Mouse (Mus musculus): ENCODE measurements around the gene Amph.
"Not testable (repeated sequence)": the region's sequence is repeated elsewhere in the genome, so short reads cannot be mapped to it uniquely, and the experiment has no call there.

Gene Amph

GRCm38 (mm10) chr13:19026923-19027322 is 78.9 kb downstream of the Amph start:
- peak; percentile 63 for DNase-seq

DNA sequence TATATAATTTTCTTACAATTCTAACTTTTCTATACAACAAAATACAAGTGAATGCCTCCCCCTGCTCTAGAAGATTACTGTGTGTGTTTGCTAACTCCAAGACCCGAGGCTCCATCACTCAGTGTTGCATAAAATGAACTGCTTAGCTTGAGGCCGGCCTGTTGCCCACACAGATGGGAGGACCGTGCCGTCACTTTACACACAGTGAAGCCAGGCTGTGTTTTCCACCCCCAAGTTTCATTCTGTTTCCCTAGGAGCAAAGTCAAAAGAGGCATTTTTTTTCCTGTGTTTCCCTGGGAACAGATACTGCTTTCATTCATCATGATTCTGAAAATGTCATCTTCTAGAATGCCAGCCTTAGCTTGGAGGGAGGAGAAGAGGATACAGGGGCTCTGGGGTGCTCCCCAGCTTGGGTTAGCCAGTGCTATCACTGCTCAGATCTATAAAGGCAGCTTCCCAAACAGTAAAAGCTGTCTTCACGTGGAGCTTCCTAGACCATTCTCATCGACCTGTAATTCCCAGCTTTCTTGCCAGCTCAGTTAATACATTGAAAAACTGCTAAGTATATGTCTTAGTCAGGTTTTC is 79.9 kb downstream of the Amph start:
- peak; percentile 72 for DNase-seq

- DNase-seq = no peak
Observed at GRCm38 (mm10) chr13:19031916-19032688, 84.1 kb downstream of the Amph start.

GRCm38 (mm10) chr13:19052090-19052489 is 104.1 kb downstream of the Amph start:
- no peak for DNase-seq

- DNase-seq = no peak
Observed at GRCm38 (mm10) chr13:19054504-19054903, 106.5 kb downstream of the Amph start.

DNA sequence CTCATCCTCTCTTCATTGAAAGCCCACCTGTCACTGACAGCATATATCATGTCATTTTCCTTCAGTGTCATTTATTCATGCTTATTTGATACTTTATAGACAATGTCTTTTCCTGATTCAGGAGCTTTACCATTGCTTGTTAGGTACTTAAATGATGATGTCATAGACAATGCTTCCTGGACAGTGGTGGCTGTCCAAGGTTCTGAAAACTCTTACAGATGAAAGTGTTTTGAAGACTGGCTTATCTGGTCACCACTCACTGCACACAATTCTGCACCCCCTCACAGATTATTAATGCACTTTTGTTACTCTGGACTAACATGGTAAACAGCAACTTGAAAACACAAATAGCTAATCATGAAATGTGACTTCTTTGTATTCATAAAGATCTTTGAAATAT is 124.3 kb downstream of the Amph start:
- DNase-seq = no peak

DNA sequence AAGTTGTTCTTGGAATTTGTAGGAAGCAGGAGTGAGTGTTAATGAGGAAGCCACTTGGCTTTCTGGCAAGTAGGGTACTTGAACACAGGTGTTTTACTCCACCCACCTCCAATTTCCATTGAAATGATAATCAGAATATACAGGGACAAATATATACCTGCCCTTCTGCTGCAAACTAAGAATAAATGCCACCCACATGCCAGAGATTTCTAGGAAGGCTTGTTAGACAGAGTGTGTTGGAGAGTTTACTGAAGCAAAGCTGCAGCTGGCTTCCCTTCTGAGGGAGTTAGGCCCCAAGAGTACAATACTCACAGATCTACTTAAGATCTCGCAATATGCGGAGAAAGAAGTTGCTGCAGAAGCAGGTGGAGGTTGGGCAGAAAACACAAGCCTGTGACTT is 129.4 kb downstream of the Amph start:
- no peak for DNase-seq

DNA sequence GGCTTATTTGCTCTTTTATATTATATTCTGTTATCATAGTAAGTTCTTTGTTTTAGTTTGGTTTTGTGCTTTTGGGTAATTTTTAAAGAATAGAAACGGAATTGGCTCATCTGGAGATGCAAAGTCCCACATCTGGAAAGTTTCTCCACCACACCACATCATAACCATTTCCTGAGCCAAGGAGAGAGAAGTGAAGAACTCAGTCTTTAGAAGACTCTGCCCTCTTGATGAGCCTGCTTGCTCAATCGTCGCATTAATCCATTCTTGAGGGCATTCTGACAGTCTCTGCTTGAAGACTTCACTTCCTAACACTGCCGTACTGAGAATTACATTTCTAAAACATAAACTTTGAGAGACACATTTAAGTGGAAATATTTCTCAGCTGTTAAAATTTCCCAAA is 133.9 kb downstream of the Amph start:
- no peak for DNase-seq

DNA sequence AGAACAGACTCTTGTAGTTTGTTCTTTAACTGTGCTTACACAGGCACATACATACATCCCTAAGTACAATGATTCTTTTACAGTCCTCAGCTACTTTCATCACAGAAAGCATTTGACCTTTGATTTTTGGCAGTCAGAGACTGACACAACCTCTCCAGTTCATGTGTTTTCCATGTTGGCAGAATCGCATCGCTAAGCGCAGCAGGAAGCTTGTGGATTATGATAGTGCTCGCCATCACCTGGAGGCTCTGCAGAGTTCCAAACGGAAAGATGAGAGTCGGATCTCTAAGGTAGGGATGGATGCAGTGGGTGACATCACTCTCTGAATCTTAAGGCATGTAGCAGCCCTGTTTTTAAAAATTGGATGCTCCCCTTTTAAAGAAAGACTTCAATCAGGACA is 146.6 kb downstream of the Amph start:
- DNase-seq = peak; percentile 38

DNA sequence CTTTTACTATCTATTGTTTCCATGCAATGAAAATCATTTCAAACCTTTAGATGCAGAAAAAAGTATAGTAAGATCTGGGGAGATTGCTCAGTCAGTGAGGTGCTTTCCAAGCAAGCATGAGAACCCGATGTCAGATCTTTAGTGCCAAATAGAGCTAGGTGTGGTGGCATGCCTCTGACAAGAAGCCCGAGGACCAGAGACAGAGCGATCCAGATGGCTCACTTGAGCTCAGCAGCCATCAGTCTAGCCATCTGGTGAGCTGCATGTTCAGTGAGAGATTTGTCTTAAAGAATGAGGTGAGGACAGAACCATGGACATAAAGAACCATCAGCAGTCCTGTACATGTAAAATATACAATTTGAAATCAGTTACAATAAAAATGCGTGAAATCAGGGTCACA is 149.1 kb downstream of the Amph start:
- peak; percentile 81 for DNase-seq

- peak; percentile 37 for DNase-seq
Observed at GRCm38 (mm10) chr13:19101889-19102402, 153.9 kb downstream of the Amph start.

DNA sequence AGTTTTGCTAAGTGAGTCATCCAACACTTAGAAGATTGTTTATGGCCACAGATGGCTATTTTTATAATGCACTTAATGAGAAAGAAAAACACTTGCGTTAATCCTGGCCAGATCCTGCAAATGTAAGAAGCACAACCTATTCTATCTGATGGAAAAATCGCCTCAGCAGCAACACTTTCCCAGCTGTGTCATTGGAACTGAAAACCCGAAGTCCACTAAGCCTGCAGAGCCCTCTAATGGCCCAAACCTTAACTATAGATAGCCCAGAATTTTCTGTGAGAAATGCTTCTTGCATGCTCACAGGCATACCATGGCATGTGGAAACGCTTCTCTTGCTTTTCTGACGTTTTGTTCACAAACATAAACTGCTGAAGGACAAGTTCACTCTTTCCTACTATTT is 158.4 kb downstream of the Amph start:
- DNase-seq = peak; percentile 14

DNA sequence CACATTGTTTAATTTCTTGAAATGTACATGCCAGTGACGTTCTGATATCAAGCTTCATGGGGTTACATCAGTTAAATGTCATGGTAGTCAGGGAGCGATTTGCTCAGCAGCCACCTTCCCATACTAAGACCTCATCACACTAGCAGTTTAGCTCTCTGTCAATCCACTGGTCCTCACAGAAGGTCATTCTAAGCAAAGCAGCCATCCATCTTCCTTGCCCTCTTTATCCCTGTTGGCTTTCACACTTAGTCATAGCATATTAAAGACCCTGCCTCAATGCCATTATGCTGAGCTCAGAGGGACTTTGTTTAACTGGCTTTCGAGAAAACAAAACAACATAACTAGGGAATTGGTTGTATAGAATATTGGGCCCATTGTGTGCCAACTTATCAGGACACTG is 161.3 kb downstream of the Amph start:
- DNase-seq = no peak

DNA sequence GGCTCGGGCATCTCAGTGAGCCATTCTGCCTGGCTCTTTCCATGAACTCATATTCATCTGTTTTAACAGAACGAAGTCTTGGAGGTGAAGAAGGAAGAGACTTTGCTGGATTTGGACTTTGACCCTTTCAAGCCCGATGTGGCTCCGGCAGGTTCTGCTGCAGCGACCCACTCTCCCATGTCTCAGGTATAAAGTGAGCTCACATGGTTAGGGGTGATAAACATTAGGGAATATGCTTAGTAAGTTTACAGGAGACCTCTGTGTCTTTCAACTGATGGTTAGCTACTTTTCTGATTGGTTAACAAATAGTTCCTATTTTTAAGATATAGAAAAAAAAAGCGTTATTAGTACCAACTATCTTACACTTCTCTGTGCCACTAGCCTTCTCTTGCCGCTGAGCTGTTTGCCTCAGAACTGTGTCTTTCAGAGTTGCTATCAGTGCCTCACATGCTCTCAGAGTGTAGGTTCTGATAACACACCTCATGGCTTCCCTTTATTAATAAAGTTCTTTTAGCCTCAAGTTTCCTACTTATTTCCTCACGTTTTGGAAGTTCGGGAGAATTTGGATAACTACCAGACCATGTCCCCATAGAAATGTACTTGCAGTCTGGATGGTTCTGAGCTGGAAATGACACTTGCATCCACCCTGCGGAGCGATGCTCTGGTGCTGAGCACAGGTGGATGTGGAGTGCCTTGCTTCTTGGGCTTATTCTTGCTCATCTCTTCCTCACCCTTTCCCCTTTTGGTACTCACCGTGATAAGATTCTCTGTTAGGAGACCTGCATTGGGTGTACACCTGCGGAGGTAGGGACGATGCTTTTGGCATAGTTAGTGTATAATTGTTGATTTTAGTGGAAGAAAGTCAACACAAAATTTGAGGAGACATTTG is 165.3 kb downstream of the Amph start:
- no peak for DNase-seq

GRCm38 (mm10) chr13:19114761-19115160 is 166.8 kb downstream of the Amph start:
- not testable (repeated sequence) for DNase-seq

DNA sequence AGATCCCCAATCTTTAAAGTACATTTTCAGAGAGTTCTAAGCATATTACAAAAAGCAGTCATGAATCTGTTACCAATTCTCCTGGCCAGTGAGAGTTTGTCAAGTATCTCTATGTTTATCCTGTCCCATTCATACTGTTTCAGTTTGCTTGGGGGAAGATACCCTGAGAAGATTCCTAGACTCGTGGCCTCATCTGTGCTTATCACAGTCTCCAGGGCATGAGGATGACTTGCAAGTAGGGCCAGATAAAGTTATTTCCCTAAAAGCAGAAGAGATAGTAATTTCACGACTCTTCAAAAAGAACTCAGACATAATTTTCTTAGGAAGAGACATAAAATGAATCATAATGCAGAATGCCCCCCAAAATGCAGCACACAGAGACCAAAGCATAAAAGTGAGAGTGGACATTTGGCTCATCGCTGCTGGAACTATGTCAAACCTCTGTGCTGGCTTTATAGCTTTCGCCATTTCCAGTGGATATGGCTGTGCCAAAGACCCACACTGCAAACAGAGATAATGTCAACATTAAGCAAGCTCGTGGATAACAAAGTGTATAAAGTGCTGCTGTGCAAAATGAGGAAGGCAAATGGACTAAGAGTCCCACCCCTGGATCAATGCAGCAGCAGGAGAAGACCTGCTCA is 179.0 kb downstream of the Amph start:
- no peak for DNase-seq

DNA sequence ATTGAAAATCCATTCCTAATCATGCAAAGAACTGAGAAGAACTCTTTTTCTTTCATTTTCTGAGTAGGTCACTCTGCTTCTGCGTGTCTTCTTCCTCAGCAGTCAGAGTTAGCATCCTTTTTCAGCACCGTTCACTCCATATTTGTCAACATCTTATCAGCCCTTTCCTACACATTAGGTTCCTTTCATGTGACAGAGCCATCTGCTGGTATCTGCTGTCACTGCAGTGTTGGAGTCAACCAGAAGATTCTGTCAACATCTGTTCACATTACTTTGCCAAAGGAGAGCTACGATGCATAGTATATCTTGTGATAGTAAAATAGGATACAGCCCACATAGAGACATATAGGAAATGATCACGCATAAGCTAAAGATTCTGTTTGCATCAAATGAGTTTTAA is 185.8 kb downstream of the Amph start:
- DNase-seq = peak; percentile 34

GRCm38 (mm10) chr13:19137212-19137611 is 189.2 kb downstream of the Amph start:
- no peak for DNase-seq

DNA sequence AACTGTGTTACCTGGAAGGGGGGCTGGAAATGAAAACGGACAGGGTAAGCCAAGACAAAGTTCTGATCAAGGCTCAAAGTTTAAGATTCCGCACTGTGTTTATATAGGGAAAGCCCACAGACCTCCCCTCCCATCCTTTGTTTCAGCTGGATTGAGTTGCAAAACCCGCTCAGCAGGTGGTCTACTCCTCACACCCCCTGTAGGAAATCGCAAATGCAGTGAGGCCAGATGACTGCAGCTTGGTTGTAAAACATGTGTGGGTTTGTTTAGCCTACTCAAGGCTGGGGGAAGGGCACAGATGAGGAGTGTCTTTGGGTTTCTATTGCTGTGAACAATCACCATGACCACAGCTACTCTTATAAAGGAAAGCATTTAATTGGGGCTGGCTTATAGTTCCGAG is 189.9 kb downstream of the Amph start:
- DNase-seq = no peak

- no peak for DNase-seq
Observed at GRCm38 (mm10) chr13:19138550-19138949, 190.5 kb downstream of the Amph start.

DNA sequence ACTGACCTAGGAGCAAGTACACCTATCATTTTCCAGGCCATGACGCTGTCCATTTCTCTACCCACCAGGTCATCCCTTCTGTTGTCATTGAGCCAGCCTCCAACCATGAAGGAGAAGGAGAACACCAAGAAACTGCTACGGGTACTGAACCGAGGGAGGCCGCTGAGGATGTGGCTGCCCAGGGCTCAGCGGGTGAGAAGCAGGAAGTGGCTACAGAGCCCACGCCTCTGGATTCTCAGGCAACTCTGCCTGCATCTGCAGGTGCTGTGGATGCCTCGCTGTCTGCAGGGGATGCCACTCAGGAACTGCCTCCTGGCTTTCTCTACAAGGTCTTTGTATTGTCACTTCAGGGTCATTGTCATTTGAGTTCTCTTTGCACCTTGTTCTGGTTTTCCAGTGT is 191.1 kb downstream of the Amph start:
- DNase-seq = no peak

- no peak for DNase-seq
Observed at GRCm38 (mm10) chr13:19139771-19140170, 191.8 kb downstream of the Amph start.

GRCm38 (mm10) chr13:19143766-19144165 is 195.8 kb downstream of the Amph start:
- DNase-seq = no peak

Data from cerebellum, adult 11-12 months (tissue).